Mouse (Mus musculus) liver, embryonic 14.5 days (tissue): Measurements from ENCODE around the gene Mgp.

Experiments
- CTCF ChIP-seq: IDR thresholded peaks from 2 replicates; pipeline ENCODE4 v1.5.1; 2016; ENCODE audit warnings: antibody characterized with exemption, low read depth, control low read depth
- EP300 ChIP-seq: IDR thresholded peaks from 2 replicates; pipeline ENCODE4 v1.6.1; 2016; ENCODE audit warnings: antibody characterized with exemption, low read depth

GRCm38 (mm10) chr6:136847790-136848189, 27.8 kb downstream of the Mgp start:
- TF ChIP-seq CTCF, result peak; percentile 96
- no peak for TF ChIP-seq EP300
